Mouse (Mus musculus) intestine, embryonic 15.5 days (tissue): ENCODE data around the gene Eif2ak3. TPM values are rescaled to one million over a fixed set of nuclear protein-coding genes. Genes with fewer than 3 reads are reported as not detected.

ENCODE experiments used
- ATAC-seq: fragments of 200-750 bp; cut with Nextera tagmentation; 2 replicates; pipeline ENCODE4 v1.8.0; 2017; ENCODE audit warnings: moderate TSS enrichment, moderate library complexity
- H3K27ac ChIP-seq: fragments of 300-500 bp; sonication (generic); 2 replicates; pipeline ENCODE4 v1.5.1; 2015; ENCODE audit warnings: mild to moderate bottlenecking, inconsistent platforms
- H3K27me3 ChIP-seq: fragments of 300-500 bp; sonication (generic); replicated peaks from 2 replicates; pipeline ENCODE4 v1.6.1; 2015; ENCODE audit warnings: inconsistent platforms
- H3K36me3 ChIP-seq: fragments of 300-500 bp; sonication (generic); 2 replicates; pipeline ENCODE4 v1.6.1; 2015; ENCODE audit warnings: inconsistent platforms
- H3K4me1 ChIP-seq: fragments of 300-500 bp; sonication (generic); replicated peaks from 2 replicates; pipeline ENCODE4 v1.6.1; 2015; ENCODE audit warnings: inconsistent platforms
- H3K4me2 ChIP-seq: fragments of 300-500 bp; sonication (generic); replicated peaks from 2 replicates; pipeline ENCODE4 v1.6.1; 2015; ENCODE audit warnings: mild to moderate bottlenecking, inconsistent platforms
- H3K4me3 ChIP-seq: fragments of 300-500 bp; sonication (generic); replicated peaks from 2 replicates; pipeline ENCODE4 v1.5.1; 2015; ENCODE audit warnings: inconsistent platforms
- H3K9ac ChIP-seq: fragments of 300-500 bp; sonication (generic); 2 replicates; pipeline ENCODE4 v1.6.1; 2015; ENCODE audit warnings: inconsistent platforms
- H3K9me3 ChIP-seq: fragments of 300-500 bp; sonication (generic); 2 replicates; pipeline ENCODE4 v1.6.1; 2016; ENCODE audit warnings: inconsistent platforms
- WGBS: fragments of 180-500 bp; shearing (Covaris S2); methylation state at CpG from one replicate; pipeline ENCODE4 v1.1.7; 2015; 5-methylcytosine and 5-hydroxymethylcytosine counted together
- polyA plus RNA-seq: library from polyadenylated mRNA; unstranded; fragments of >200 nt; fragmentation: Nextera tagmentation; extraction: Ambion mirVana; gene quantifications from 2 replicates; pipeline ENCODE4 v1.2.1, GENCODE M21; 2015

Gene Eif2ak3
- polyA plus RNA-seq, 1 experiment from 2014 or later: 9.9 TPM

DNA sequence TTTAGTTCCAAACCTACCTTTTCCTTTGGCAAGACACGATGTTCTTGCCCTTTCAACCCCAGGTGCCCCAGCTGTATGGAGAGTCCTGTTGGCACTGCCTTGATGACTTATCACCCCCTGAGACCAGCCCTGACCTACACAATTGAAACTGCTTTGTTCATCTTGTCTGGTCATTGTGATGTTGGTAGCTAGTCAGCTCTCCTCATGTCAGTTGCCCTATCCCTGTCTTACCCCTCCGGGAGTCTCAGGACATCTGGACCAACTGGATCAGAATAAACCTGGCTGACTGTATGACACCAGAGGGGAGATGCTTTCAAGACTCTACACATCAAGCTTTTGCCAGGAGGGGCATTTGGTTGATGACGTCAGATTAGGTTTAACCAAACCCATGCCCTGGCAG, 74.5 kb downstream of the Eif2ak3 start, which contains the start of gene Tex37:
TSS of gene Tex37 (minus strand) at position 101 of the 400 bp plus-strand sequence.
- Histone ChIP-seq H3K4me3 (no peak within 1 kb of the TSS), H3K4me1 (0 out of 2 replicates have a peak, but pooled peaks cover 2% of the 10 kb centered on the region), H3K27ac (no peak within 1 kb of the TSS), H3K9me3 (no peaks in the 10 kb centered on the region), H3K27me3 (no peaks in the 10 kb centered on the region), H3K4me2 (no peak within 1 kb of the TSS), H3K9ac (no peak within 1 kb of the TSS), H3K36me3 (no peaks in the 10 kb centered on the region)
- WGBS: 89% methylated on average over 3 of the region's 3 CpGs
- ATAC-seq: no peak

DNA sequence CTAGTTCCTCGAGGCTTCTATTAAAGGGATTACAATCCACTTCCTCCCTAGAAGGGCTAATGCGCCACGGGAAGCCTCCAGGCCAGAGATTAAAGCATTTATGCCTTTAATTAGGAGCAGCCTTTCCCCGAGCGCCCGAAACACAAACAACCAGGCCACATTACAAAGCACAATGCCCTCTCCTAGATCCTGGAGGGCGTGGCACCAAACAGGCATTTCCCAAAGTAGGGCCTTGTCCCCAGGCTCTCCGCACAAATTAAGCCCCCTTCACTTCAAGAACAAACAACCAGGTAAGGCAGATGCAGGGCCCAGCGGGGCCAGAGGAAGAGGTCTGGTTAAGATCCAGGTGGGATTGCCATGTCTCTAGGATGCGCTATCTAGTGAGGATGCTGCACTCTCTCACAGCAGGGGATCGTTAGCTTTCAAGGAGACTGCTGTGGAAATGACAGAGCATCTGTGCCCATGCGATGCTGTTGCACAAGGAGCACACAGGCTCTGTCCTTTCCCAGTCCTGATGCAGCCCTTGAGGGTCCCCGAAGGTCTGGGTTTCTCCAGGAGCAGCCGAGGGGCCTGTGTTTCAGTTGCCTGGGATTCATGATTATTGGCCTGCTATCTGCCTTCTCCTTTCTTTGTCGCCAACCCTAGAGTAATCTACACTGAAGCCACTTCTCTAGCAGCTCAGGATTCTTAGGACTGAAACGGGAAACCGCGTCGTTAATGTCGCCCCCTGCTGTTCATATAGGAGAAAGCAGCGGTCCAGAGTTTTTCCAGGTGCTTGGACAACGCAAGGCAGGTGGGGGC, 77.2 kb downstream of the Eif2ak3 start:
- H3K4me3 ChIP-seq: 0 out of 2 replicates have a peak overlapping the region, but pooled peaks have one; percentile 8
- H3K27me3 ChIP-seq: no peaks in the 10 kb centered on the region
- ATAC-seq: peak; percentile 67
- 0 out of 2 replicates have a peak, but pooled peaks cover 2% of the 10 kb centered on the region for H3K4me1 ChIP-seq
- WGBS: 11% methylated on average over 22 of the region's 22 CpGs
- H3K4me2 ChIP-seq: peak overlapping the region; percentile 48
- H3K27ac ChIP-seq: no peak overlapping the region
- H3K9me3 ChIP-seq: no peaks in the 10 kb centered on the region
- no peaks in the 10 kb centered on the region for H3K36me3 ChIP-seq
- H3K9ac ChIP-seq: no peak overlapping the region

DNA sequence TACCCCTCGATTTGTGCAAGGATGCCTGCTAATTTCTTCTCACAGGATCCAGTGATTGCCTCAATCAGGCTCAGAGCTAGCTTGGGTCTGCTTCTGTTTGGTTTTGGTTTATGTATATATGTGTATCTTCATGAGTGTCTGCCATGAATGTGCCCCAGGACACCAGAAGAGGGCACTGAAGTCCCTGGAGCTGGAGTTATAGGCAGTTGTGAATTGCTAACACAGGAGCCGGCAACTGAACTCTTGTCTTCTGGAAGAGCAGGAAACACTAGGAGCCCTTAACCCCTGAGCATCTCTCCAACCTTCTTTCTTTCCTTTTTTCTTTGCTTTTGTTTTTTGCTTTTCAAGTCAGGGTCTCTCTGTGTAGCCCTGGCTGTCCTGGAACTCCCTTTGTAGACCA, 87.5 kb downstream of the Eif2ak3 start:
- Histone ChIP-seq H3K27me3 (no peaks in the 10 kb centered on the region), H3K4me2 (no peak overlapping the region), H3K36me3 (no peaks in the 10 kb centered on the region), H3K4me1 (no peaks in the 10 kb centered on the region), H3K9ac (no peak overlapping the region), H3K27ac (no peak overlapping the region), H3K4me3 (no peak overlapping the region), H3K9me3 (no peaks in the 10 kb centered on the region)
- ATAC-seq: no peak
- 91% methylated on average over 2 of the region's 2 CpGs for WGBS

DNA sequence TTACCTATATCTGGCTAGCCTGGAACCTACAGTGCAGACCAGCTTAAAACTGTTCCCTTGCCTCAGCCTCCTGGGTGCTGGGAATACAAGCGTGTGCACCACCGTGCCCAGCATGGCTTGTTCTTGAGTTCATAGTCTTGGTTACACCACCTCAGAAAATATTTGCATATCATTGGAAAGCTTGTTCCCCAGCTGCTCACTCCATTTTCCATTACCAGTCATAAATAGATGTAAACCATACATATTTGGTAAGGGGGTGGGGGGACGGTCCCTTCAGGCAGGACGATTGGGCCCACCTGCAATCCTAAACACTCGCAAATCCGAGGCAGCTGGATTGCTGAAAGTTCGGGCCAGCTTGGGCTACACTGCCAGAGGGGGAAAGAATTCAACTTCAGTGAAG, 109.0 kb downstream of the Eif2ak3 start:
- WGBS: 68% methylated on average over 7 of the region's 7 CpGs
- Histone ChIP-seq H3K4me1 (peaks cover 13% of the 10 kb centered on the region), H3K4me2 (no peak overlapping the region), H3K4me3 (no peak overlapping the region), H3K27me3 (peaks cover 38% of the 10 kb centered on the region), H3K9me3 (no peaks in the 10 kb centered on the region), H3K27ac (no peak overlapping the region), H3K9ac (no peak overlapping the region), H3K36me3 (no peaks in the 10 kb centered on the region)
- no peak for ATAC-seq

DNA sequence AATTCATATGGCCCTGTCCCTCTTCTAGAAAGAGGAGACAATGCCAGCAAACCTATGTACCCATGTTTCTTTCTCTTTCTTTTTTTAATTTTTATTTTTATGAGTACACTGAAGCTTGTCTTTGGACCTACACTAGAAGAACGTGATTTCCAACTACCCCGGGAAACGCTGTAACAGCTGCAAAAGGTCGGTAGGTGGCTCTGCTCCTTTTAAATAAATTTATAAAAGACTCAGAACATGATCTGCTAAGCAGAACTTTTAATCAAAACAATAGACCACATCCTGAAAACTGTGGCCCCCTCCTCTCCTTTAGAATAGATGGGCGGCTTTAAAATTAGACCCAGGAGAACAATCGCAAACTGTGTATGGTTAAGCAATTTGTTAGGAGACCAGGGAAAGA, 109.7 kb downstream of the Eif2ak3 start:
- 14% methylated on average over 6 of the region's 6 CpGs for WGBS
- Histone ChIP-seq H3K4me2 (no peak overlapping the region), H3K36me3 (no peaks in the 10 kb centered on the region), H3K27me3 (peaks cover 45% of the 10 kb centered on the region), H3K27ac (no peak overlapping the region), H3K4me3 (no peak overlapping the region), H3K4me1 (peaks cover 13% of the 10 kb centered on the region), H3K9me3 (no peaks in the 10 kb centered on the region), H3K9ac (no peak overlapping the region)
- ATAC-seq: no peak

Other genes starting within 250 kb of the Eif2ak3 start
- gene Rpia, start 52.3 kb upstream of the Eif2ak3 start, polyA plus RNA-seq: 4.9 and 5.0 TPM in 2 replicates
- gene Tex37, start 74.4 kb downstream of the Eif2ak3 start, polyA plus RNA-seq: not detected in 2 replicates
- gene Foxi3, start 112.0 kb downstream of the Eif2ak3 start, polyA plus RNA-seq: not detected in 2 replicates